In genomic region chr6:108167946-108168680, GRCm38 (mm10) we compare ENCODE assay signal across 23 mouse cellular contexts. TPM values are rescaled to one million over a fixed set of nuclear protein-coding genes. Genes with fewer than 3 reads are reported as not detected.
DNase-seq lines count a peak whose midpoint lies in the region; ATAC-seq and TF ChIP-seq lines count a peak whose summit lies in the region.
"Had no signal": no experiment of that assay in that cellular context is flagged by ENCODE, and none has a peak within 500 bp of the region (broad histone marks: within the 10 kb centered on the region; RNA-seq: fewer than 3 reads in every experiment).

No protein-coding gene starts in this region.

- peaks cover 9% of the 10 kb centered on the region for H3K4me1 ChIP-seq in thymus, adult 2 months (replicated peaks; ENCODE audit: control insufficient read depth, insufficient read depth, low read length)
- H3K4me1 ChIP-seq: forebrain, embryonic 13.5 days; heart, embryonic 15.5 days; hindbrain, embryonic 15.5 days; neural tube, embryonic 12.5 days had no signal

- peak overlapping the region; percentile 8; the same call in 1 of the 2 replicates for H3K27ac ChIP-seq in thymus, adult 2 months (ENCODE audit: control insufficient read depth, insufficient read depth, low read length)
- H3K27ac ChIP-seq: forebrain, embryonic 13.5 days; heart, adult 2 months; heart, embryonic 15.5 days; hindbrain, embryonic 15.5 days; layer of hippocampus, adult 2 months; neural tube, embryonic 12.5 days had no signal

- WGBS in thymus, adult 2 months, result 58% methylated on average over 7 of the region's 7 CpGs

- peak; percentile 27 for DNase-seq in kidney, adult 9 months
- DNase-seq in kidney, postnatal 14 days, result no peak
- no peak for DNase-seq in thymus, adult 2 months
- DNase-seq in thymus, postnatal 25 days, result no peak
- DNase-seq in splenic B cell, adult 2 months (ENCODE audit: low read depth, low spot score), result peak; percentile 22
- no peak for DNase-seq in ovary, postnatal 10 days (ENCODE audit: low spot score)
- DNase-seq in left cerebral cortex, postnatal 25 days (ENCODE audit: low spot score in 2 of 2), result no peak
- DNase-seq: adrenal gland, adult 2 months; B cell, adult 2 months; cerebellum, adult 9-11 months; gastrocnemius, postnatal 10 days; heart, adult 2 months; heart, postnatal 4 days; lung, adult 18-20 months; lung, postnatal 4 days; right cerebral cortex, adult 18-20 months; thymus, postnatal 14 days had no signal

- intact Hi-C loops in left cerebral cortex, postnatal 25 days (cut with DNase I), result no loop called here

- no peak for TF ChIP-seq CTCF in thymus, adult 2 months (IDR thresholded peaks at IDR 0.05; ENCODE audit: borderline replicate concordance, control insufficient read depth, extremely low read depth, insufficient read depth, low read length, poor library complexity)

- ATAC-seq in activated CD4-positive, CD25-positive, alpha-beta regulatory T cell, adult 4 months, result peak; percentile 17
- ATAC-seq: forebrain, embryonic 13.5 days had no signal

- no peak for TF ChIP-seq POLR2A in thymus, adult 2 months (IDR thresholded peaks at IDR 0.05; ENCODE audit: control insufficient read depth, extremely low read depth, insufficient read depth, low read length, poor library complexity)

- no peaks in the 10 kb centered on the region for H3K27me3 ChIP-seq in thymus, adult 2 months (ENCODE audit: control insufficient read depth, insufficient read depth, low read length)
- H3K27me3 ChIP-seq in splenic B cell, adult 2 months (ENCODE audit: control insufficient read depth, insufficient read depth, low read length, poor library complexity, severe bottlenecking), result no peaks in the 10 kb centered on the region
- H3K27me3 ChIP-seq: forebrain, embryonic 13.5 days; heart, embryonic 15.5 days; hindbrain, embryonic 15.5 days; neural tube, embryonic 12.5 days had no signal

- H3K4me3 ChIP-seq in thymus, adult 2 months (ENCODE audit: control insufficient read depth, insufficient read depth, low read length), result no peak overlapping the region
- H3K4me3 ChIP-seq: forebrain, embryonic 13.5 days; heart, adult 2 months; heart, embryonic 15.5 days; hindbrain, embryonic 15.5 days; layer of hippocampus, adult 2 months; neural tube, embryonic 12.5 days had no signal

- H3K36me3 ChIP-seq in thymus, adult 2 months (ENCODE audit: control insufficient read depth, insufficient read depth, low read length), result peaks cover 3% of the 10 kb centered on the region; the same call in 1 of the 2 replicates
- peaks cover 9% of the 10 kb centered on the region for H3K36me3 ChIP-seq in splenic B cell, adult 2 months (ENCODE audit: control insufficient read depth, insufficient read depth, low read length, poor library complexity, severe bottlenecking)

RNA-seq across cellular contexts. Expression of gene Sumf1, which starts 17.3 kb away (rescaled TPM):
- polyA plus RNA-seq in thymus, adult 2 months (2012; rRNA removed), result 17.8 and 19.9 TPM in 2 replicates
- 1 to 10 TPM; 6.3 to 7.6 TPM for polyA plus RNA-seq in activated CD4-positive, CD25-positive, alpha-beta regulatory T cell, adult 4 months (2017; shearing (Covaris generic))
- 10 to 100 TPM; 21.3 to 22.2 TPM for total RNA-seq in left cerebral cortex, postnatal 25 days (2021)

RNA-seq across cellular contexts. Expression of gene Itpr1, which starts 44.8 kb away (rescaled TPM):
- 28.3 and 28.8 TPM in 2 replicates for polyA plus RNA-seq in thymus, adult 2 months (2012; rRNA removed)
- 10 to 100 TPM; 15.8 to 21.2 TPM for polyA plus RNA-seq in activated CD4-positive, CD25-positive, alpha-beta regulatory T cell, adult 4 months (2017; shearing (Covaris generic))
- 100 to 1,000 TPM; 335 to 379 TPM for total RNA-seq in left cerebral cortex, postnatal 25 days (2021)

Comparison
In these comparisons a context has a peak if more than half of its experiments do, and no peak if none do; other contexts are left out.
1. DNase-seq: peak in kidney, adult 9 months (single experiment) and splenic B cell, adult 2 months (single experiment); none in kidney, postnatal 14 days (single experiment), thymus, adult 2 months (single experiment), thymus, postnatal 25 days (single experiment), ovary, postnatal 10 days (single experiment) and left cerebral cortex, postnatal 25 days (0 of 2).